Mouse (Mus musculus) adipose tissue, adult 10 weeks (tissue): ENCODE results near the gene Kat6b. TPM values are rescaled to one million over a fixed set of nuclear protein-coding genes. Genes with fewer than 3 reads are reported as not detected.

ENCODE experiments used
- polyA plus RNA-seq: library from polyadenylated mRNA; stranded (reverse); fragments of 350-450 nt; fragmentation: Illumina TruSeq; extraction: RNeasy Lipid Tissue Mini Kit (QIAGEN cat#74804); gene quantifications from one replicate; pipeline ENCODE4 v1.2.3, GENCODE M21; 2014; ENCODE audit warnings: low read depth, low replicate concordance

Kat6b gene
- polyA plus RNA-seq = 16.6 TPM

DNA sequence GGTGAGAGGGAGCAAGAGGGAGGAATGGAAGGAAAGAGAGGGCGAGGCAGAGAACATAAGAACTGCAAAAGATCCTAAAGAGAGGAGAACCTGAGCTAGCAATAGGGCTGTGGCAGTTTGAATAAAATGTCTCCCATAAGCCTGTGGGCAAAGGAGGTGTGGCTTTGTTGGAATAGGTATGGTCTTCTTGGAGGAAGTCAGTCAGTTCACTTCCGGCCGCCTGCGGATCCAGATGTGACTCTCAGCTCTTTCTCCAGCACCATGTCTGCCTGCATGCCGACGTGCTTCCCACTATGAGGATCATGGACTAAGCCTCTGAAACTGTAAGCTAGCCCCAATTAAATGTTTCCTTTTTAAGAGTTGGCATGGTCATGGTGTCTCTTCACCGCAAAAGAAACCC lies at the start of gene Kat6b:
Gene Kat6b (plus strand): TSS at position 204 of the 400 bp plus-strand sequence.

DNA sequence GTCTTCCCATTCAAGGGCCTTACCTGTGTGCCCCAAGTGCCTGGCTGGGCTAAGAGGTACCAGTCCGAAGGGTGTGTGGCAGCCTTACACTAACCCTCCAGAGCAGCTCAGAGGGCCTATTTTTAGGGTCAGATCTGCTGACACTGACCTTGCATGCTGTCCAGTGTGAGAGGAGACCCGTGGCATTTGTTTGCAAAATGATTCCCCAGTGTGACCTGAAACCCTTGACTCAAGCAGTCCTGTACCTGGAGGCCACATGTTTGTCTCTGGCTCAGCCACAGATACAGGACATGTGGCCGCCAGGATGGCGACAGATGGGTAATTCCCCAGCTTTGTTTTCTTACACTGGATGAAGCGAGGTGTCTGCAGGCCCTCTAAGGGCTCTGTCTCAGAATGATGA lies 233.3 kb downstream of the Kat6b start, which contains the start of gene Dupd1:
Gene Dupd1 (minus strand): TSS at position 91 of the 400 bp plus-strand sequence.

Other genes starting within 250 kb of the Kat6b start
- not detected for gene Dupd1, start 233.1 kb downstream of the Kat6b start, polyA plus RNA-seq